Mouse (Mus musculus) embryonic facial prominence, embryonic 10.5 days (tissue): ENCODE measurements around the gene Arfgap1. TPM values are rescaled to one million over a fixed set of nuclear protein-coding genes. Genes with fewer than 3 reads are reported as not detected.

Experiments
- DNase-seq: peaks from one replicate; pipeline ENCODE4 v3.0.0-alpha.2; 2017; ENCODE audit warnings: low spot score
- H3K27ac ChIP-seq: fragments of 300-500 bp; sonication (generic); replicated peaks from 2 replicates; pipeline ENCODE4 v1.5.1; 2016; ENCODE audit warnings: mild to moderate bottlenecking
- H3K27me3 ChIP-seq: fragments of 300-500 bp; sonication (generic); replicated peaks from 2 replicates; pipeline ENCODE4 v1.6.1; 2016; ENCODE audit warnings: low read depth, mild to moderate bottlenecking; ENCODE audit not compliant: poor library complexity, severe bottlenecking
- H3K36me3 ChIP-seq: fragments of 300-500 bp; sonication (generic); replicated peaks from 2 replicates; pipeline ENCODE4 v1.6.1; 2016; ENCODE audit warnings: mild to moderate bottlenecking, moderate library complexity
- H3K4me1 ChIP-seq: fragments of 300-500 bp; sonication (generic); 2 replicates; pipeline ENCODE4 v1.6.1; 2016
- H3K4me3 ChIP-seq: fragments of 300-500 bp; sonication (generic); 2 replicates; pipeline ENCODE4 v1.5.1; 2016; ENCODE audit warnings: mild to moderate bottlenecking, moderate library complexity
- H3K9me3 ChIP-seq: fragments of 300-500 bp; sonication (generic); 2 replicates; pipeline ENCODE4 v1.6.1; 2016; ENCODE audit warnings: mild to moderate bottlenecking
- WGBS: fragments of 180-500 bp; shearing (Covaris S2); methylation state at CpG from one replicate; pipeline ENCODE4 v1.1.7; 2016; 5-methylcytosine and 5-hydroxymethylcytosine counted together
- polyA plus RNA-seq: library from polyadenylated mRNA; unstranded; fragments of >200 nt; fragmentation: Nextera tagmentation; extraction: Ambion mirVana; gene quantifications from 2 replicates; pipeline ENCODE4 v1.2.1, GENCODE M21; 2016

Gene Arfgap1
- polyA plus RNA-seq, 1 experiment from 2014 or later, result 87.3 TPM

GRCm38 (mm10) chr2:180988347-180988913 is 21.4 kb downstream of the Arfgap1 start:
- H3K27ac ChIP-seq, result no peak overlapping the region
- DNase-seq, result no peak
- H3K27me3 ChIP-seq, result no peaks in the 10 kb centered on the region
- H3K36me3 ChIP-seq, result peaks cover 15% of the 10 kb centered on the region
- H3K4me1 ChIP-seq, result peaks cover 18% of the 10 kb centered on the region
- 69% methylated on average over 3 of the region's 3 CpGs for WGBS
- no peaks in the 10 kb centered on the region for H3K9me3 ChIP-seq
- no peak overlapping the region for H3K4me3 ChIP-seq

DNA sequence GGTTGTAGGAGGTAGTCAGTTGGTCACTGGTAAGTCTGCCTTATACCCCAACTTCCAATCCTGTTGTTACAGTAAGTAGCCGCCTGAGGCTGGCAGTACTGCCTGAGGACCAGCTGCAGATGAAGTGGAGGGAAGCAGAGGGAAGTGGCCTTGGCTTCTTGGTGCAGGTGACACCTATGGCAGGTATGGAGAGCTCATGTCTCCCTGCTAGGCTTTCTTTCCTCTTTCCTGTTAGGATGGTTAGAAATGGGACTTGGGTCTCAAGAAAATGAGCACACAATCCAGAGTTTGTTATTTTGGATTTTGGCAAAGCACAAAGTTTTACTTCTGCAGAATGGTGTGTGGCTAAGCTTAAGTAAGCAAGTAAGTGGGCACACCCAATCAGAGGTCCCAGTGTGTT is 21.9 kb downstream of the Arfgap1 start:
- 73% methylated on average over 1 of the region's 1 CpGs for WGBS
- H3K27ac ChIP-seq, result no peak overlapping the region
- no peak overlapping the region for H3K4me3 ChIP-seq
- no peaks in the 10 kb centered on the region for H3K27me3 ChIP-seq
- peaks cover 9% of the 10 kb centered on the region; the same call in 1 of the 2 replicates for H3K36me3 ChIP-seq
- peaks cover 18% of the 10 kb centered on the region for H3K4me1 ChIP-seq
- H3K9me3 ChIP-seq, result no peaks in the 10 kb centered on the region
- no peak for DNase-seq

- H3K9me3 ChIP-seq, result no peaks in the 10 kb centered on the region
- H3K4me3 ChIP-seq, result no peak overlapping the region
- H3K4me1 ChIP-seq, result peaks cover 18% of the 10 kb centered on the region
- no peak for DNase-seq
- no peaks in the 10 kb centered on the region for H3K36me3 ChIP-seq
- H3K27me3 ChIP-seq, result no peaks in the 10 kb centered on the region
- no peak overlapping the region for H3K27ac ChIP-seq
- WGBS, result 77% methylated on average over 4 of the region's 4 CpGs
These were observed 23.3 kb downstream of the Arfgap1 start for GRCm38 (mm10) chr2:180990347-180990746.

GRCm38 (mm10) chr2:180994360-180994759 is 27.3 kb downstream of the Arfgap1 start:
- WGBS, result 75% methylated on average over 2 of the region's 2 CpGs
- no peaks in the 10 kb centered on the region for H3K27me3 ChIP-seq
- H3K4me1 ChIP-seq, result no peaks in the 10 kb centered on the region
- no peak for DNase-seq
- no peak overlapping the region for H3K27ac ChIP-seq
- H3K9me3 ChIP-seq, result no peaks in the 10 kb centered on the region
- H3K4me3 ChIP-seq, result no peak overlapping the region
- no peaks in the 10 kb centered on the region for H3K36me3 ChIP-seq

DNA sequence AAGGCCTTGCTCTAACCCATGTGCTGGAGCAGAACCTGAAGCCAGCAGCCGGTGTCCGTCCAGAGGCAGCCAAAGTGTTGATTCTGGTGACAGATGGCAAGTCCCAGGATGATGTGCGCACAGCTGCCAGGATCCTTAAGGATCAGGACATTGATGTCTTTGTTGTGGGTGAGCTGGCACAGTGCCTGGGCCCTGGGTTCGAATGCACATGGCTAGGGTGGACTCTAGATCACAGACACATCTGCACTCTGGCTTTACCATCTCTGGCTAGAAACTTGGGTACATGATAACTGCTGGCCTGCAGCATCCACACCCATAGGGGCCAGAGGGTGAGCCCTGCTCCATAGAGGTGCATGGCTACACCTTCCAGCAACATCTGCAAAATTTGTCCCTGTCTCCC is 28.4 kb downstream of the Arfgap1 start:
- no peaks in the 10 kb centered on the region for H3K9me3 ChIP-seq
- H3K4me3 ChIP-seq, result no peak overlapping the region
- no peak overlapping the region for H3K27ac ChIP-seq
- no peak for DNase-seq
- H3K4me1 ChIP-seq, result no peaks in the 10 kb centered on the region
- no peaks in the 10 kb centered on the region for H3K36me3 ChIP-seq
- 85% methylated on average over 4 of the region's 4 CpGs for whole genome bisulfite sequencing
- no peaks in the 10 kb centered on the region for H3K27me3 ChIP-seq

DNA sequence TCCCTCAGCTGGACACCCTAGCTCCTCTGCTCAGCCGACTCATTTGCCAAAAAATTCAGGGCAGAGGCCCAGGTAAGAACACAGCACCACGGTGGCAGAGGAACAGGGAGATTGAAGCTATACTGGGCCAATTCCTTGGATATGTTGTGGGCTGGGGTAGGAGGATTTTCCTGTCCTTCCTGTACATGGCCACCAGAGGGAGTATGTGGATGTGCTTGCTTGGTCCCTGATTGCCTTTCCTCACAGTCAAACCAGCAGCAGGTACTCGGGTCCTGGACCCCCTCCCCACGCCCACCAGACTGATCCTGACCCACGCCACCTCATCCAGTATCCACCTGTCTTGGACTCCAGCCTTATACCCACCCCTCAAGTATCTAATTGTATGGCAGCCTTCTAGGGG is 29.4 kb downstream of the Arfgap1 start:
- no peak overlapping the region for H3K4me3 ChIP-seq
- no peak overlapping the region for H3K27ac ChIP-seq
- DNase-seq, result peak; percentile 59
- H3K27me3 ChIP-seq, result no peaks in the 10 kb centered on the region
- H3K4me1 ChIP-seq, result no peaks in the 10 kb centered on the region
- no peaks in the 10 kb centered on the region for H3K36me3 ChIP-seq
- 19% methylated on average over 5 of the region's 5 CpGs for WGBS
- no peaks in the 10 kb centered on the region for H3K9me3 ChIP-seq

DNA sequence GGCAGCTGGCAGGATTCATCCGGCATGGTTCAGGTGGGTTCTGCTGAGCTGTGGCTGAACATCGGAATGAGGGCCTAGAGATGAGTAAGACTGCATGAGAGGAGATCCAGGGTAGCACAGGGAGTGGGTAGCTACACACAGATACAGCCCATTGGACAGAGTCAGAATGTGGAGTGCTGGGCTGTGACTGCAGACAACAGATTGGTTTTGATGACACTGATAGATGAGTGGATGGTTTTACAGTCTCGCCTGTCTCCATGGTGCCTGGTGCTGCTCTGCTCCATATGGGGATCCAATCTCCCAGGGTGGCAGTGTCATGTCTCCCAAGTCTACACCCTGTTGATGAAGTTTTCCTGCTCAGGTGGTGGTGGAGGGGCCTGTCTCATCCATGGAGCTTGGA is 29.9 kb downstream of the Arfgap1 start:
- H3K27ac ChIP-seq, result no peak overlapping the region
- H3K27me3 ChIP-seq, result no peaks in the 10 kb centered on the region
- no peaks in the 10 kb centered on the region for H3K36me3 ChIP-seq
- no peaks in the 10 kb centered on the region for H3K4me1 ChIP-seq
- WGBS, result 74% methylated on average over 3 of the region's 3 CpGs
- DNase-seq, result no peak
- no peak overlapping the region for H3K4me3 ChIP-seq
- H3K9me3 ChIP-seq, result no peaks in the 10 kb centered on the region

DNA sequence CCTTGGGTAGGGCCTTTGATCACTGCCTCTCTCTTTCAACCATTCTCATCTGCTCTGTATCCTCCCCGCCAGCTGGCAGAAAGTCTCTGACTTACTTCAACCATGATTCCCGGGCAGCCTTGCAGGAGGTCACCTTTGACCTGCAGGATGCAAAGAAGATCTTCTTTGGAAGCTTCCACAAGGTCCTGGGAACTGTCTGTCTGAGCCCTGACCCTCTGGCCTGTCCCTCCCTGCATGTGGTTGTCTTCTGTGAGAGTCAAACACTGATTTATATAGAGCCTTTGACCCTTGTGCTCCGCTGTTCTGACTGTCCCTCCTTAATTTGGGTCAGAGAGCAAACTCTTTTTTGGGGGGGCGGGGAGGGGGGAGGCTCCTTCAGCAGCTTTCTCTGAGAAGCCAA is 40.0 kb downstream of the Arfgap1 start:
- no peak overlapping the region for H3K4me3 ChIP-seq
- no peaks in the 10 kb centered on the region for H3K9me3 ChIP-seq
- H3K27me3 ChIP-seq, result no peaks in the 10 kb centered on the region
- WGBS, result 51% methylated on average over 4 of the region's 4 CpGs
- no peak for DNase-seq
- H3K27ac ChIP-seq, result no peak overlapping the region
- no peaks in the 10 kb centered on the region for H3K4me1 ChIP-seq
- H3K36me3 ChIP-seq, result no peaks in the 10 kb centered on the region

- peaks cover 6% of the 10 kb centered on the region; the same call in 1 of the 2 replicates for H3K4me1 ChIP-seq
- no peaks in the 10 kb centered on the region for H3K9me3 ChIP-seq
- no peak for DNase-seq
- no peak overlapping the region for H3K4me3 ChIP-seq
- no peaks in the 10 kb centered on the region for H3K36me3 ChIP-seq
- no peaks in the 10 kb centered on the region for H3K27me3 ChIP-seq
- WGBS, result 75% methylated on average over 5 of the region's 5 CpGs
- H3K27ac ChIP-seq, result no peak overlapping the region
These were observed 41.3 kb downstream of the Arfgap1 start for GRCm38 (mm10) chr2:181008339-181008738.

- H3K27me3 ChIP-seq, result peaks cover 22% of the 10 kb centered on the region
- no peak overlapping the region for H3K27ac ChIP-seq
- H3K36me3 ChIP-seq, result no peaks in the 10 kb centered on the region
- H3K9me3 ChIP-seq, result no peaks in the 10 kb centered on the region
- no peaks in the 10 kb centered on the region; the same call in 1 of the 2 replicates for H3K4me1 ChIP-seq
- H3K4me3 ChIP-seq, result no peak overlapping the region
- no peak for DNase-seq
- WGBS, result 84% methylated on average over 11 of the region's 11 CpGs
These were observed 64.4 kb downstream of the Arfgap1 start for GRCm38 (mm10) chr2:181031406-181031934.

Other genes starting within 250 kb of the Arfgap1 start
- 0.38 and 0.66 TPM in 2 replicates for gene Slc17a9, start 242.0 kb upstream of the Arfgap1 start, polyA plus RNA-seq
- 1.2 and 1.9 TPM in 2 replicates for gene Bhlhe23, start 190.3 kb upstream of the Arfgap1 start, polyA plus RNA-seq
- 72.3 and 73.3 TPM in 2 replicates for gene Ythdf1, start 46.3 kb upstream of the Arfgap1 start, polyA plus RNA-seq
- 0.31 and 0.34 TPM in 2 replicates for gene Birc7, start 38.2 kb upstream of the Arfgap1 start, polyA plus RNA-seq
- gene Nkain4, start 12.5 kb upstream of the Arfgap1 start, polyA plus RNA-seq, result 22.2 and 26.6 TPM in 2 replicates
- 0.26 and 0.62 TPM in 2 replicates for gene Col20a1, start 19.3 kb downstream of the Arfgap1 start, polyA plus RNA-seq
- gene Chrna4, start 76.3 kb downstream of the Arfgap1 start, polyA plus RNA-seq, result 5.5 and 6.7 TPM in 2 replicates
- 1.8 and 1.9 TPM in 2 replicates for gene Kcnq2, start 168.1 kb downstream of the Arfgap1 start, polyA plus RNA-seq
- 0.11 TPM in 1 of 2 replicates, not detected in the other for gene Eef1a2, start 189.8 kb downstream of the Arfgap1 start, polyA plus RNA-seq
- 351 and 375 TPM in 2 replicates for gene Ppdpf, start 220.0 kb downstream of the Arfgap1 start, polyA plus RNA-seq
- not detected in 2 replicates for gene Ptk6, start 235.6 kb downstream of the Arfgap1 start, polyA plus RNA-seq
- gene Srms, start 246.0 kb downstream of the Arfgap1 start, polyA plus RNA-seq, result 0.05 and 0.16 TPM in 2 replicates